Mouse (Mus musculus) olfactory bulb, adult 2 months (tissue): ENCODE data around the gene Sumf1.

ENCODE experiments used
- CTCF ChIP-seq: fragments of 200-500 bp; IDR thresholded peaks from 2 replicates; pipeline ENCODE4 v1.5.1; 2012; ENCODE audit warnings: low read depth, mild to moderate bottlenecking, low read length, moderate library complexity; ENCODE audit not compliant: insufficient read depth
- POLR2A ChIP-seq: fragments of 200-500 bp; IDR thresholded peaks from 2 replicates; pipeline ENCODE4 v1.6.1; 2012; ENCODE audit warnings: mild to moderate bottlenecking, low read depth, low read length, moderate library complexity; ENCODE audit not compliant: insufficient read depth

DNA sequence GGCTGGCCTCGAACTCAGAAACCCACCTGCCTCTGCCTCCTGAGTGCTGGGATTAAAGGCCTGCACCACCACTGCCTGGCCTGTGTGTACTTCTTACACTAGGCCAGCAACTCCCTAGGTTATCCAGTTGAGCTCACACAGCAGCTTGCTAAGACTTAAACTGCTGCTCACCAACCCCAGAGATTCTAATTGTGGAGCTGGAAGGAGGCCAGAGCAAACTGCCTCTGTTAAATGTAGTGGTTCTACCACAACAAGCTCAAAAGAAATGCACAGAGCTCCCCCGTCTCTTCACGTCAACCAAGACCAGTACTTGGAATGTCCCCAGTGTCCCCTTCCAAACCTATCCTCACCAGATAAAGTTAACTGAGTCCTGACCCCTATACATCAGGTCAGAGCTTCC, 11.2 kb downstream of the Sumf1 start:
- TF ChIP-seq CTCF (no peak), POLR2A (no peak)
